Mouse (Mus musculus) forebrain, embryonic 13.5 days (tissue): Measurements from ENCODE around the gene Hist1h4k. TPM values are rescaled to one million over a fixed set of nuclear protein-coding genes. Genes with fewer than 3 reads are reported as not detected.
"Not testable (repeated sequence)": the region's sequence is repeated elsewhere in the genome, so short reads cannot be mapped to it uniquely, and the experiment has no call there.

Experiments used
- ATAC-seq: fragments of 200-750 bp; cut with Nextera tagmentation; 2 replicates; pipeline ENCODE4 v1.8.0; 2017
- H3K27ac ChIP-seq: fragments of 300-500 bp; sonication (generic); 2 replicates; pipeline ENCODE4 v1.5.1; 2015; ENCODE audit warnings: inconsistent platforms, mild to moderate bottlenecking, moderate library complexity
- H3K27me3 ChIP-seq: fragments of 300-500 bp; sonication (generic); 2 replicates; pipeline ENCODE4 v1.6.1; 2015; ENCODE audit warnings: mild to moderate bottlenecking, inconsistent platforms
- H3K36me3 ChIP-seq: fragments of 300-500 bp; sonication (generic); 2 replicates; pipeline ENCODE4 v1.6.1; 2015; ENCODE audit warnings: mild to moderate bottlenecking, inconsistent platforms; ENCODE audit not compliant: poor library complexity, severe bottlenecking
- H3K4me1 ChIP-seq: fragments of 300-500 bp; sonication (generic); 2 replicates; pipeline ENCODE4 v1.6.1; 2015; ENCODE audit warnings: inconsistent platforms
- H3K4me2 ChIP-seq: fragments of 300-500 bp; sonication (generic); 2 replicates; pipeline ENCODE4 v1.6.1; 2015; ENCODE audit warnings: inconsistent platforms, mild to moderate bottlenecking, moderate library complexity
- H3K4me3 ChIP-seq: fragments of 300-500 bp; sonication (generic); 2 replicates; pipeline ENCODE4 v1.5.1; 2015; ENCODE audit warnings: mild to moderate bottlenecking, inconsistent platforms
- H3K9ac ChIP-seq: fragments of 300-500 bp; sonication (generic); 2 replicates; pipeline ENCODE4 v1.6.1; 2015; ENCODE audit warnings: mild to moderate bottlenecking, inconsistent platforms
- H3K9me3 ChIP-seq: fragments of 300-500 bp; sonication (generic); replicated peaks from 2 replicates; pipeline ENCODE4 v1.6.1; 2016; ENCODE audit warnings: inconsistent platforms
- WGBS: fragments of 180-500 bp; shearing (Covaris S2); methylation state at CpG from one replicate; pipeline ENCODE4 v1.1.7; 2015; 5-methylcytosine and 5-hydroxymethylcytosine counted together
- polyA plus RNA-seq: library from polyadenylated mRNA; unstranded; fragments of >200 nt; fragmentation: Nextera tagmentation; extraction: Ambion mirVana; gene quantifications from 2 replicates; pipeline ENCODE4 v1.2.1, GENCODE M21; 2015

Gene Hist1h4k
- polyA plus RNA-seq, 1 experiment from 2014 or later = 6.9 TPM

GRCm38 (mm10) chr13:21753051-21753523 lies 2.8 kb upstream of the Hist1h4k start:
- H3K27me3 ChIP-seq = no peaks in the 10 kb centered on the region
- peak overlapping the region; percentile 47 for H3K4me3 ChIP-seq
- peak overlapping the region; percentile 80 for H3K9ac ChIP-seq
- H3K4me2 ChIP-seq = peak overlapping the region; percentile 74
- H3K36me3 ChIP-seq = no peaks in the 10 kb centered on the region
- no peaks in the 10 kb centered on the region for H3K9me3 ChIP-seq
- WGBS = 1% methylated on average over 10 of the region's 10 CpGs
- peak overlapping the region; percentile 96 for H3K27ac ChIP-seq
- no peak for ATAC-seq
- peaks cover 36% of the 10 kb centered on the region for H3K4me1 ChIP-seq

- Histone ChIP-seq H3K4me3 (peak overlapping the region; percentile 47; the same call in 1 of the 2 replicates), H3K9ac (peak overlapping the region; percentile 26; the same call in 1 of the 2 replicates)
These were observed 2.1 kb upstream of the Hist1h4k start for GRCm38 (mm10) chr13:21752356-21752755.

GRCm38 (mm10) chr13:21751827-21752226 lies 1.5 kb upstream of the Hist1h4k start:
- H3K4me1 ChIP-seq = peaks cover 43% of the 10 kb centered on the region
- peak overlapping the region; percentile 74; the same call in 1 of the 2 replicates for H3K4me2 ChIP-seq
- peak overlapping the region; percentile 26; the same call in 1 of the 2 replicates for H3K9ac ChIP-seq
- no peaks in the 10 kb centered on the region for H3K36me3 ChIP-seq
- ATAC-seq = no peak
- peak overlapping the region; percentile 47; the same call in 1 of the 2 replicates for H3K4me3 ChIP-seq
- 72% methylated on average over 3 of the region's 3 CpGs for WGBS
- H3K9me3 ChIP-seq = no peaks in the 10 kb centered on the region
- peak overlapping the region; percentile 96 for H3K27ac ChIP-seq
- no peaks in the 10 kb centered on the region for H3K27me3 ChIP-seq

More at GRCm38 (mm10) chr13:21752356-21752755, 2.1 kb upstream of the Hist1h4k start:
- peaks cover 40% of the 10 kb centered on the region for H3K4me1 ChIP-seq
- peak overlapping the region; percentile 96 for H3K27ac ChIP-seq
- no peaks in the 10 kb centered on the region for H3K36me3 ChIP-seq
- peak overlapping the region; percentile 74 for H3K4me2 ChIP-seq
- ATAC-seq = no peak
- H3K9me3 ChIP-seq = no peaks in the 10 kb centered on the region
- whole genome bisulfite sequencing = 49% methylated on average over 3 of the region's 3 CpGs
- H3K27me3 ChIP-seq = no peaks in the 10 kb centered on the region

GRCm38 (mm10) chr13:21751417-21751816 lies 1.1 kb upstream of the Hist1h4k start:
- H3K27ac ChIP-seq = peak overlapping the region; percentile 96
- peaks cover 43% of the 10 kb centered on the region for H3K4me1 ChIP-seq
- H3K9ac ChIP-seq = no peak overlapping the region
- no peaks in the 10 kb centered on the region for H3K27me3 ChIP-seq
- no peaks in the 10 kb centered on the region for H3K36me3 ChIP-seq
- ATAC-seq = no peak
- no peak overlapping the region for H3K4me2 ChIP-seq
- H3K9me3 ChIP-seq = no peaks in the 10 kb centered on the region
- H3K4me3 ChIP-seq = no peak overlapping the region

GRCm38 (mm10) chr13:21749387-21750158 lies 732 bp downstream of the Hist1h4k start:
- peak overlapping the region; percentile 82 for H3K9ac ChIP-seq
- no peaks in the 10 kb centered on the region for H3K36me3 ChIP-seq
- H3K4me2 ChIP-seq = peak overlapping the region; percentile 84
- H3K9me3 ChIP-seq = no peaks in the 10 kb centered on the region
- peaks cover 35% of the 10 kb centered on the region for H3K4me1 ChIP-seq
- 3% methylated on average over 5 of the region's 5 CpGs for WGBS
- H3K4me3 ChIP-seq = peak overlapping the region; percentile 62
- no peak for ATAC-seq
- H3K27ac ChIP-seq = peak overlapping the region; percentile 95
- H3K27me3 ChIP-seq = no peaks in the 10 kb centered on the region

GRCm38 (mm10) chr13:21745006-21745405 lies 5.3 kb downstream of the Hist1h4k start:
- no peak overlapping the region for H3K4me3 ChIP-seq
- no peak for ATAC-seq
- H3K27ac ChIP-seq = no peak overlapping the region
- no peak overlapping the region for H3K4me2 ChIP-seq
- no peak overlapping the region for H3K9ac ChIP-seq
- H3K36me3 ChIP-seq = no peaks in the 10 kb centered on the region
- WGBS = 90% methylated on average over 1 of the region's 1 CpGs
- peaks cover 21% of the 10 kb centered on the region for H3K4me1 ChIP-seq
- H3K27me3 ChIP-seq = no peaks in the 10 kb centered on the region
- no peaks in the 10 kb centered on the region for H3K9me3 ChIP-seq

- not testable (repeated sequence) for H3K36me3 ChIP-seq, H3K27me3 ChIP-seq, H3K9me3 ChIP-seq
- peak within 1 kb of the TSS; percentile 54 for H3K4me3 ChIP-seq
- peak within 1 kb of the TSS; percentile 70 for H3K4me2 ChIP-seq
- peak within 1 kb of the TSS; percentile 79 for H3K9ac ChIP-seq
- under 1% methylated on average over 49 of the region's 56 CpGs for WGBS
- peaks cover 12% of the 10 kb centered on the region for H3K4me1 ChIP-seq
- peak; percentile 92 for ATAC-seq
- peak within 1 kb of the TSS; percentile 99 for H3K27ac ChIP-seq
These were observed 15.2 kb downstream of the Hist1h4k start, which contains the start of gene Hist1h4j for GRCm38 (mm10) chr13:21734906-21735767. Hist1h4j (plus strand) TSS chr13:21735064.

GRCm38 (mm10) chr13:21734010-21734905 lies 16.0 kb downstream of the Hist1h4k start:
- Histone ChIP-seq H3K4me2 (peak overlapping the region; percentile 70), H3K27me3 (no peaks in the 10 kb centered on the region), H3K4me3 (peak overlapping the region; percentile 54), H3K27ac (peak overlapping the region; percentile 99), H3K9me3 (no peaks in the 10 kb centered on the region), H3K9ac (peak overlapping the region; percentile 79), H3K36me3 (no peaks in the 10 kb centered on the region), H3K4me1 (peaks cover 12% of the 10 kb centered on the region)
- 0% methylated on average over 21 of the region's 21 CpGs for WGBS
- ATAC-seq = peak; percentile 79

- Histone ChIP-seq H3K27me3 (no peaks in the 10 kb centered on the region), H3K9ac (no peak overlapping the region), H3K9me3 (no peaks in the 10 kb centered on the region), H3K4me1 (peaks cover 12% of the 10 kb centered on the region), H3K4me3 (no peak overlapping the region), H3K27ac (peak overlapping the region; percentile 99), H3K36me3 (no peaks in the 10 kb centered on the region), H3K4me2 (0 out of 2 replicates have a peak overlapping the region, but pooled peaks have one; percentile 10)
- peak; percentile 14; the same call in 1 of the 2 replicates for ATAC-seq
- WGBS = 62% methylated on average over 5 of the region's 5 CpGs
These were observed 16.8 kb downstream of the Hist1h4k start for GRCm38 (mm10) chr13:21733466-21733865.

- no peak for ATAC-seq
These were observed 20.8 kb downstream of the Hist1h4k start for GRCm38 (mm10) chr13:21729544-21729943.

GRCm38 (mm10) chr13:21727948-21728572 lies 22.2 kb downstream of the Hist1h4k start:
- Histone ChIP-seq H3K27ac (peak overlapping the region; percentile 45; the same call in 1 of the 2 replicates), H3K9ac (no peak overlapping the region), H3K4me3 (no peak overlapping the region), H3K9me3 (no peaks in the 10 kb centered on the region), H3K4me2 (no peak overlapping the region; the same call in 1 of the 2 replicates), H3K4me1 (peaks cover 10% of the 10 kb centered on the region), H3K27me3 (no peaks in the 10 kb centered on the region), H3K36me3 (no peaks in the 10 kb centered on the region)
- 24% methylated on average over 11 of the region's 11 CpGs for WGBS
- ATAC-seq = peak; percentile 77

More at GRCm38 (mm10) chr13:21729544-21729943, 20.8 kb downstream of the Hist1h4k start:
- Histone ChIP-seq H3K27ac (no peak overlapping the region), H3K9me3 (no peaks in the 10 kb centered on the region), H3K36me3 (no peaks in the 10 kb centered on the region), H3K27me3 (no peaks in the 10 kb centered on the region), H3K4me3 (no peak overlapping the region), H3K4me2 (no peak overlapping the region), H3K9ac (no peak overlapping the region), H3K4me1 (peaks cover 13% of the 10 kb centered on the region)
- 73% methylated on average over 1 of the region's 1 CpGs for WGBS
